Mouse (Mus musculus): ENCODE results near the gene Rae1.

Gene Rae1

GRCm38 (mm10) chr2:173024938-173025337 is 25.0 kb downstream of the Rae1 start:
- intact Hi-C loops (cut with DNase I): no loop called here

- intact Hi-C loops (cut with DNase I): no loop called here
These were observed 26.4 kb downstream of the Rae1 start for GRCm38 (mm10) chr2:173026286-173026685.

GRCm38 (mm10) chr2:173026688-173027131 is 26.8 kb downstream of the Rae1 start:
- intact Hi-C loops (cut with DNase I): no loop called here

DNA sequence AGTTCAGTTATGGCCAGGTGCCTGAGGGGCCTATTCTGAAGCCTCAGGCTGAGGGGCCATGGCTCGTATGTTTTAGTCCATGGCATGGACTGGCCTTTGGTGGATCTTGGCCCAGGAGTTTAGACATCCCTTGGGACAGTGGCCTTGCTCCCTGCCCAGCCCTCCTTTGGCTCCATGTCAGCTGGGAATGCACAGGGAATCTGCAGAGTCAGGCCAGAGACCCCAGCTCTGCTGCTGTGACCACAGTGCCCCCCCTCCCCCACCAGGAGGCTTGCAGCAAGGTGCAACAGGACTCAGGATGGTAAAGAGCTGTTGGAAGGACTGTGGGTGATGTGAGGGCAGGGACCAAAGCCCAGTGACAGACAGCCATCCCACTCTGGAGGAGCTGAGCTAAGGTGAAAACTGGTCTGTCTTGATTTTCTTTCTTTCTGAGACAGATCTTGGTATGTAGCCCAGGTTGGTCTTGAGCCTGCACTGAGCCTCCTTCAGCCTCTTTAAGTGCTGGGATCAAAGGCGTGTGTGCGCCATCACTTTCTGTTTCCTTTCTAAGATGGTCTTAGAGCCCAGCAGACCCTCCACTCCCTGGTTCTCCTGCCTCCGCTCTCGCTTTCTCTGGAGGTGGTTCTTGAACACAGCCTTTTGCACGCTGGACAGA is 27.4 kb downstream of the Rae1 start:
- intact Hi-C loops (cut with DNase I): no loop called here

DNA sequence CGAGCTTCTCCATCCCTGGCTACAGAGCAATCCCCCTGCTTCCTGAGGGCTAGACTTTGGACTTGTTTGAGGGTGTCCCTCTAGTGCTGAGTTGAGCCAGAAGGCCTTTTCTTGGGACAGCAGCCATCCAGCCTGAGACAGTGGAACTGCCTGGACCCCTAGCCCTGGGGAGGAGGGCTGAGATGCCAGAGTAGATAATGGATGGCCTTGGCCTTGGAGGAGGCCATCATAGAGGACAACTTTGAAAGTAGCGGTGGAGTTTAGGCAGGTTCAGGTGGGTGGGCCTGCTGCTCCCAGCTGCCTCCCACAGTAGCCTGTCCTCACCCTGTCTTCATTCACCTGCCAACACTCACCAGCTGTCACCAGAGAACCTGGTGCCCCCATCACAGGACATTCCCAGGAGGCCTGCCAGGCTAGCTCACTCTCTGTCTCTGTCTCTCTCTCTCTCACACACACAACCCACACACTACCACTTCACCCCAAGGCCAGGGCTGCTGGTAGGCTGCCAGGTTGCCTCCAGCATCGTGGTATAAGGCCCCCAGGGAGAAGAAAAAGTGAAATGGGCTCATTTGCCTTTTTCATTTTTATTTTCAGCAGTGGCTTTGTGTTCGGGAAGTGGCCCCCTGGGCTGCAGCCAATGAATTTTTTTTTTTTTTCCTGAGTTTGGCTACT is 28.0 kb downstream of the Rae1 start:
- intact Hi-C loops (cut with DNase I): no loop called here

GRCm38 (mm10) chr2:173028508-173029031 is 28.7 kb downstream of the Rae1 start:
- intact Hi-C loops (cut with DNase I): no loop called here

GRCm38 (mm10) chr2:173030591-173031338 is 30.8 kb downstream of the Rae1 start:
- intact Hi-C loops (cut with DNase I): no loop called here

GRCm38 (mm10) chr2:173033531-173033930 is 33.6 kb downstream of the Rae1 start:
- intact Hi-C loops (cut with DNase I): no loop called here

DNA sequence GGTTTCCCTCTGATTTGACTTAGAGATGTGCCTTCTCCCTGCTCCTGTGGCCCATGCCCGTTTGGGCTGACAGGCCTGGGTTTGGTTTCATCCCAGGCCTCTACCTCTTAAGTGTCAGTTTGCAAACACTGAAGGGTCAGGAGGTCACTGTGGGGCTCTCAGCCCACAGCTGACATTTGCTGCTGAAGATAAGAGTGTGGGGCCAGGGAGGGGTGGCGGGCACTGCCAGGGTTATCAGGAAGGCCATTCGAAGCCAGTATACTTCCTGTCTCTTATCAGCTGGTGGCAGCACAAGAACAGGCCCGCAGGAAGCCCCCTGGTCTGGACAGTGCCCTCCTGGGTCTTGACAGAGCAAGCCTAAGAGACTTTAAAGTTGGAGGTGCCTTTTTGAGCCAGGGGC is 35.1 kb downstream of the Rae1 start:
- intact Hi-C loops (cut with DNase I): no loop called here

DNA sequence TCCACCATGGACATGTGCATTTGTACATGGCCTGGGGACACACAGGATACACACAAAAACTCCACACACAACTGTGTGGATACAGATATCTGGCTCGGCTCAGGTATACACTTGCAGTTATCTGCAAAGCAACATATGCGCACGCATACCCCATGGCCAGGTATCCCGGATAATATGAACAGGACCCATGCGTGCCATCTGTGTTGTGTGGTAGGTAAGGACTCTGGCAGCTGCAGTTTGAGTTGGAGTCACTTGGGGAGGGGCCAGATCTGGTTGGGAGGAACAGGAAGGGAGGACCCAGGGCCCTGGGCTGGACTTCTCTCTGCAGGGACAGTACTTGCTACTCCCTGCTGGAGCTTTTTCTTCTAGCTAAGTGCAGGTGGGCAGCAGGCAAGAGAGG is 35.7 kb downstream of the Rae1 start:
- intact Hi-C loops (cut with DNase I): no loop called here

DNA sequence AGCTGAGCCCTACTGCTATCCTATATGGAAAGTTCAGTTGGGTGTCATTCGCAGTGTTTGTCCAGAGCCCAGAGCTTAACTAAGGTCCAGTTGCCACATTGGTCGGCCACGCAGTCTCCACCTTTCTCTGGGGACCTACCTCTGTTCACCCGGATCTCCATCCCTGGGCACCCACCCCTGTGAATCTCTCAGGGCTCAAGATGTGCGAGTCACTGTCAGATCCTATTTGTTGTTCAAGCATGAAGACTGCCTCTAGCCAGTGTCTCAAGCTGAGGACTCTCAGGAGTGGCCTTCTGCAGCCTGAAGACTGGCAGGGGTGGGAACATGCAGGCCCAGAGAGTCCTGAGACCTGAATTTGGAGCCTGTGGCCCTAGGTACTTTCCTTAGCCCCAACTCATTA is 36.1 kb downstream of the Rae1 start:
- intact Hi-C loops (cut with DNase I): no loop called here

GRCm38 (mm10) chr2:173036611-173037010 is 36.7 kb downstream of the Rae1 start:
- intact Hi-C loops (cut with DNase I): no loop called here

GRCm38 (mm10) chr2:173037347-173037746 is 37.4 kb downstream of the Rae1 start:
- intact Hi-C loops (cut with DNase I): no loop called here

GRCm38 (mm10) chr2:173037827-173038607 is 38.1 kb downstream of the Rae1 start:
- intact Hi-C loops (cut with DNase I): no loop called here

GRCm38 (mm10) chr2:173039041-173039440 is 39.1 kb downstream of the Rae1 start:
- intact Hi-C loops (cut with DNase I): no loop called here

GRCm38 (mm10) chr2:173040803-173041202 is 40.9 kb downstream of the Rae1 start:
- intact Hi-C loops (cut with DNase I): no loop called here

- intact Hi-C loops (cut with DNase I): no loop called here
These were observed 41.3 kb downstream of the Rae1 start for GRCm38 (mm10) chr2:173041242-173041641.

DNA sequence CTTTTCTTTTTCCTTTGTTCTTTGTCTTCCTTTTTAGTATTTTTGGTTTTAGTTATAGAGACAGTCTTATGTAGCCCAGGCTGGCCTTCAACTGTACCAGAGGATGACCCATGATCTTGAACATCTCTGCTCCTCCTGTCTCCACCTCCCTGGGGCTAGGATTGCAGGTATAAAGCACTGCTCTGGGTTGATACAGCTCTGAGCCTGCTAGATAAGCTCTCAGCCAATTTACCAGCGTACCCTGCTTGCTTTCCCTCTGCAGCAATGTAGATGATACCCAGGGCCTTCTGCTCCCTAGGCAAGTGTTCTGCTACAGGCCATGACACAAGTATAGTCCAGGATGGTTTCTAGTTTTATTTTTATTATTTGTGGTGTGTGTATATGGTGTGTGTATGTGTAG is 42.0 kb downstream of the Rae1 start:
- intact Hi-C loops (cut with DNase I): no loop called here

GRCm38 (mm10) chr2:173042504-173043162 is 42.7 kb downstream of the Rae1 start:
- intact Hi-C loops (cut with DNase I): no loop called here

DNA sequence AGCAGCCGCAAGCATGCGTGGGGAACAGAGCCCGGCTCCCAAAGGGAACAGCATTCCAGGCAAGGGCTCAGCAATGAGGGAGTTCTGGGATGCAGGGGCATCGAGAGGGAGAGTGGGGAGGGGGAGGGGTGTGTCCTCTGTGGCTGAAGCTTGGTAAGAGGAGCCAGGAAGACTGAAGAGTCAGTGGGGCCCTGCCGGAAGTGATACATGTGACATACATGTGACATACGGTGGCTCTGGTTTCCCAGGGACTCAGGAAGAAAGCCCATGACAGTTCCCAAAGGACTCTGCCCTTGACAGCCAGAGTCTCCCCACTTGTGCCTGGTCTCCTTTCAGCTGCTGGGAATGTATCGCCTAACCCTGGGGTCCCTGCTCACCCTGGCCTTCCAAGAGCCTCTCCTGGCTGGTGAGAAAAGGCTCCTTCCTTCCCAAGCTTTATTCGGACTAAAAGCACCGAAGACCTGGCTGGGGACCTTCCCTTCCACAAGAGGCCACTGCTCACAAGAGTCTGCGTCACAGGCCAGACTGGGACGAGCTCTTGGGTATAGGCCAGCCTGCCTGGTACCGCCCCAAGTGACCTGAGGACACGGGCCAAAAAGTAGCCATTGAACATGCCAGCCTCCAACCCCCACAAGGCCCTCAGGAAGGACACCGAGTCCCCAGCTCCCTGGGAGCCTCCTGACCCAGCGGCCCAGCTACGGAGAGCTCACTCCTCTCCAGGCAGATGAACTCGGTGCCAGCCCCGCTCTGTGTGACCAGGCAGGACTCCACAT is 44.5 kb downstream of the Rae1 start:
- intact Hi-C loops (cut with DNase I): no loop called here

Measured in adrenal gland (tissue).